Mouse (Mus musculus) bone marrow macrophage, adult 2 months (primary cell): ENCODE results near the gene Dennd2c.

Experiments
- CTCF ChIP-seq: IDR thresholded peaks from 2 replicates; pipeline ENCODE4 v1.5.1; 2012; ENCODE audit warnings: low read depth, mild to moderate bottlenecking, low read length, moderate library complexity
- POLR2A ChIP-seq: IDR thresholded peaks from 2 replicates; pipeline ENCODE4 v1.6.1; 2012; ENCODE audit warnings: mild to moderate bottlenecking, low read depth, low read length, borderline replicate concordance

DNA sequence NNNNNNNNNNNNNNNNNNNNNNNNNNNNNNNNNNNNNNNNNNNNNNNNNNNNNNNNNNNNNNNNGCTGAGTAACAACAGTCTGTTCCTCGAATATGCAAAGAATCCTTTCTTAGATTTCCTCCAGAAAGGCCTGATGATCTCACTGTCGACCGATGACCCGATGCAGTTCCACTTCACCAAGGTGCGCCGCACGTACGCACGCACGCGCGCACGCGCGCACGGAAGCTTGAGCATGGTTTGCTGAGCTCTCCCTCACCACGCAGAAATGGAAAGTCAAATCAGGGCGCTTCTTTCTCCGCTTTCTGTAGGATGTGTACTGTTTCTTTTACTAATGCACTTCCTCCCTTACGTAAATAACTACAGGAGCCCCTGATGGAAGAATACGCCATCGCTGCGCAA lies 3.7 kb upstream of the Dennd2c start:
- no peak for TF ChIP-seq POLR2A
- TF ChIP-seq CTCF: no peak
